Mouse (Mus musculus) intestine, embryonic 14.5 days (tissue): ENCODE measurements at regions not wholly inside any gene's neighbourhood (a gene's known extent, or its start where the extent isn't known, plus 50 kb on each side); places are given as distances from the start of the nearest gene placed in this dataset.

ENCODE experiments used
- ATAC-seq: fragments of 200-750 bp; cut with Nextera tagmentation; replicated peaks from 2 replicates; pipeline ENCODE4 v1.8.0; 2017; ENCODE audit warnings: low read depth, moderate number of reproducible peaks, moderate TSS enrichment, moderate library complexity; ENCODE audit not compliant: low FRiP score, low TSS enrichment
- DNase-seq: peaks from one replicate; pipeline ENCODE4 v3.0.0-alpha.2; 2018; ENCODE audit warnings: low spot score
- H3K27ac ChIP-seq: fragments of 300-500 bp; sonication (generic); 2 replicates; pipeline ENCODE4 v1.5.1; 2014; ENCODE audit warnings: low read depth, mild to moderate bottlenecking, control low read depth
- H3K27me3 ChIP-seq: fragments of 300-500 bp; sonication (generic); replicated peaks from 2 replicates; pipeline ENCODE4 v1.6.1; 2014; ENCODE audit warnings: low read length, control low read depth; ENCODE audit not compliant: control insufficient read depth, insufficient read depth
- H3K36me3 ChIP-seq: fragments of 300-500 bp; sonication (generic); 2 replicates; pipeline ENCODE4 v1.6.1; 2014; ENCODE audit warnings: low read length, control low read depth; ENCODE audit not compliant: control insufficient read depth, insufficient read depth
- H3K4me1 ChIP-seq: fragments of 300-500 bp; sonication (generic); replicated peaks from 2 replicates; pipeline ENCODE4 v1.6.1; 2014; ENCODE audit warnings: low read length, control low read depth, mixed read lengths; ENCODE audit not compliant: control insufficient read depth, insufficient read depth
- H3K4me2 ChIP-seq: fragments of 300-500 bp; sonication (generic); 2 replicates; pipeline ENCODE4 v1.6.1; 2014; ENCODE audit warnings: low read length
- H3K4me3 ChIP-seq: fragments of 300-500 bp; sonication (generic); 2 replicates; pipeline ENCODE4 v1.5.1; 2014; ENCODE audit warnings: low read depth, low read length, control low read depth, mixed read lengths
- H3K9ac ChIP-seq: fragments of 300-500 bp; sonication (generic); 2 replicates; pipeline ENCODE4 v1.6.1; 2014; ENCODE audit warnings: mild to moderate bottlenecking, low read length
- H3K9me3 ChIP-seq: fragments of 300-500 bp; sonication (generic); 2 replicates; pipeline ENCODE4 v1.6.1; 2016; ENCODE audit warnings: low read length, control low read depth; ENCODE audit not compliant: control insufficient read depth
- WGBS: fragments of 180-500 bp; shearing (Covaris S2); extraction: QIAGEN DNeasy Blood & Tissue Kit; methylation state at CpG from one replicate; pipeline ENCODE4 v1.1.7; 2014; 5-methylcytosine and 5-hydroxymethylcytosine counted together

- H3K27me3 ChIP-seq, result no peaks in the 10 kb centered on the region
- H3K4me1 ChIP-seq, result no peaks in the 10 kb centered on the region
- H3K9ac ChIP-seq, result no peak overlapping the region
- no peak for ATAC-seq
- no peak overlapping the region for H3K4me3 ChIP-seq
- H3K36me3 ChIP-seq, result no peaks in the 10 kb centered on the region
- WGBS, result 68% methylated on average over 8 of the region's 8 CpGs
- H3K4me2 ChIP-seq, result no peak overlapping the region
- no peak overlapping the region for H3K27ac ChIP-seq
- H3K9me3 ChIP-seq, result no peaks in the 10 kb centered on the region
- no peak for DNase-seq
Measured at GRCm38 (mm10) chr2:75477076-75477475, 182.0 kb upstream of the Hnrnpa3 start.

- no peak overlapping the region for H3K9ac ChIP-seq
- H3K4me1 ChIP-seq, result no peaks in the 10 kb centered on the region; the same call in 1 of the 2 replicates
- no peak overlapping the region for H3K4me2 ChIP-seq
- no peak overlapping the region for H3K27ac ChIP-seq
- DNase-seq (no peak), ATAC-seq (no peak)
- no peak overlapping the region for H3K4me3 ChIP-seq
- H3K27me3 ChIP-seq, result no peaks in the 10 kb centered on the region
- H3K36me3 ChIP-seq, result no peaks in the 10 kb centered on the region
- 86% methylated on average over 5 of the region's 5 CpGs for WGBS
- H3K9me3 ChIP-seq, result no peaks in the 10 kb centered on the region
Measured at GRCm38 (mm10) chr2:75479546-75479945, 179.5 kb upstream of the Hnrnpa3 start.

DNA sequence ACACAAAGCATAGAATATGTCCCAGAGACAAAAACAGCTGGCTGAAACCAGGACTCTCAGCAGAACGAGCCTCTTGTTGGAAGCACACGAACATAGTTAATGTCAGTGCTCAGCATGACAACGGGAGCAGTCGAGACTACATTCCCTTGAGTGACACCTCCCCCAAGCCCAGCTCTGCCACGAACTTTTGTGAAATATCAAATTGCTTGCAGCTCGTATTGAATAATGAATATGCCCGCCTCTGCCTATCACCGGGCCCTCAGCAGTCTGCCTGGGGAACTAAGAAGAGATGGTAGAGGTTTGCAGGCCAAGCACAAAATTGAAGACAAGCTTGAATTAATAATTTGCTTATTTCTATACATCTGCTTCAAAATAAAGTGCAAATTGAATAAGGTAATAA is 177.2 kb upstream of the Hnrnpa3 start:
- Histone ChIP-seq H3K4me1 (peaks cover 6% of the 10 kb centered on the region; the same call in 1 of the 2 replicates), H3K4me2 (no peak overlapping the region), H3K4me3 (no peak overlapping the region), H3K36me3 (no peaks in the 10 kb centered on the region), H3K27me3 (no peaks in the 10 kb centered on the region), H3K9me3 (no peaks in the 10 kb centered on the region), H3K27ac (no peak overlapping the region), H3K9ac (no peak overlapping the region)
- no peak for ATAC-seq
- no peak for DNase-seq
- 57% methylated on average over 8 of the region's 8 CpGs for WGBS

GRCm38 (mm10) chr2:75482484-75482883 is 176.6 kb upstream of the Hnrnpa3 start:
- ATAC-seq (no peak), DNase-seq (no peak)
- 35% methylated on average over 2 of the region's 2 CpGs for WGBS
- Histone ChIP-seq H3K4me2 (no peak overlapping the region), H3K9me3 (no peaks in the 10 kb centered on the region), H3K4me1 (peaks cover 6% of the 10 kb centered on the region; the same call in 1 of the 2 replicates), H3K4me3 (no peak overlapping the region), H3K27me3 (no peaks in the 10 kb centered on the region), H3K36me3 (no peaks in the 10 kb centered on the region), H3K9ac (no peak overlapping the region), H3K27ac (no peak overlapping the region)

- Histone ChIP-seq H3K9ac (no peak overlapping the region), H3K27ac (no peak overlapping the region), H3K36me3 (no peaks in the 10 kb centered on the region), H3K9me3 (no peaks in the 10 kb centered on the region), H3K4me3 (no peak overlapping the region), H3K4me1 (peaks cover 6% of the 10 kb centered on the region; the same call in 1 of the 2 replicates), H3K4me2 (no peak overlapping the region), H3K27me3 (no peaks in the 10 kb centered on the region)
- no peak for ATAC-seq
- DNase-seq, result no peak
- WGBS, result 33% methylated on average over 10 of the region's 10 CpGs
Measured at GRCm38 (mm10) chr2:75484951-75485350, 174.1 kb upstream of the Hnrnpa3 start.

- H3K4me3 ChIP-seq, result no peak overlapping the region
Measured at GRCm38 (mm10) chr2:75491150-75491549, 167.9 kb upstream of the Hnrnpa3 start.

DNA sequence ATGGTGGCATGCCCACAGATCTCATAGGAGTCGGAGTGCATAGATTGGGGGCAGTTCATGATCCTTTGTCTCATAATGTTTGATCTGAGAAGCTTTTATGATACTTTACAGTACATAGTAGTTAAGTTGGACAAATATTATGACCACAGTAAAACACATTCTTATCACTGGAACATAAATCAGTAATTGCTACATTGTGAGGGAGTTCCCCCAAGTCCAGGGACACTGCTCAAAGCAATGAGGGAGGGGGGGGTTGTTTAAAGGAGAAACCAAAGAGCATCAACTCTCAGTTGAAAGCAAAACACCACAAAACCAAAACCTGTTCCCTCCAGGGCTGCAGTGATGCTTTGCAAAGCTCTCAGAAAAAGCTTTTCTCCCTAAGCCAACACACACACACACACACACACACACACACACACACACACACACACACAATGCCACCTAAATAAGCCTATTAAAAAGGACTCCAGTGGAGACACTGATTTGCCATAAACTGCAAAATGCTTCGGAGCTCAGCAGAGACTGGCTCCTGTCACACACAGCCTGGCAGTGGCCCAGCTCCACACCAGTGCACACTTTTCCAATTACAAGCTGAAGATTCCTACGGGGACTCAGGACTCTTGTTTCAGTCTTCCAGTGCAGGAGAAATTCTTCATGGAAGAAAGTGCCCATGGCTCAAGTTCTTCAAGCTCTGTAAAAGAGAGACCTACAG is 167.1 kb upstream of the Hnrnpa3 start:
- Histone ChIP-seq H3K9ac (no peak overlapping the region), H3K36me3 (no peaks in the 10 kb centered on the region), H3K4me3 (no peak overlapping the region), H3K4me2 (no peak overlapping the region), H3K4me1 (peaks cover 9% of the 10 kb centered on the region), H3K27ac (no peak overlapping the region), H3K9me3 (no peaks in the 10 kb centered on the region), H3K27me3 (no peaks in the 10 kb centered on the region)
- 22% methylated on average over 3 of the region's 3 CpGs for WGBS
- ATAC-seq (peak; percentile 74), DNase-seq (no peak)

More at GRCm38 (mm10) chr2:75491150-75491549, 167.9 kb upstream of the Hnrnpa3 start:
- no peak overlapping the region for H3K27ac ChIP-seq
- no peaks in the 10 kb centered on the region for H3K9me3 ChIP-seq
- H3K4me1 ChIP-seq, result peaks cover 9% of the 10 kb centered on the region
- no peak overlapping the region for H3K9ac ChIP-seq
- no peak for ATAC-seq
- no peak overlapping the region for H3K4me2 ChIP-seq
- no peaks in the 10 kb centered on the region for H3K36me3 ChIP-seq
- DNase-seq, result no peak
- WGBS, result 63% methylated on average over 1 of the region's 1 CpGs
- H3K27me3 ChIP-seq, result no peaks in the 10 kb centered on the region

GRCm38 (mm10) chr2:75492501-75492898 is 166.6 kb upstream of the Hnrnpa3 start:
- no peak overlapping the region for H3K4me3 ChIP-seq
- H3K9me3 ChIP-seq, result no peaks in the 10 kb centered on the region
- no peaks in the 10 kb centered on the region for H3K36me3 ChIP-seq
- H3K4me1 ChIP-seq, result peaks cover 9% of the 10 kb centered on the region
- no peak overlapping the region for H3K27ac ChIP-seq
- ATAC-seq (no peak), DNase-seq (no peak)
- no peaks in the 10 kb centered on the region for H3K27me3 ChIP-seq
- no peak overlapping the region for H3K9ac ChIP-seq
- no peak overlapping the region for H3K4me2 ChIP-seq
- 35% methylated on average over 4 of the region's 4 CpGs for WGBS

DNA sequence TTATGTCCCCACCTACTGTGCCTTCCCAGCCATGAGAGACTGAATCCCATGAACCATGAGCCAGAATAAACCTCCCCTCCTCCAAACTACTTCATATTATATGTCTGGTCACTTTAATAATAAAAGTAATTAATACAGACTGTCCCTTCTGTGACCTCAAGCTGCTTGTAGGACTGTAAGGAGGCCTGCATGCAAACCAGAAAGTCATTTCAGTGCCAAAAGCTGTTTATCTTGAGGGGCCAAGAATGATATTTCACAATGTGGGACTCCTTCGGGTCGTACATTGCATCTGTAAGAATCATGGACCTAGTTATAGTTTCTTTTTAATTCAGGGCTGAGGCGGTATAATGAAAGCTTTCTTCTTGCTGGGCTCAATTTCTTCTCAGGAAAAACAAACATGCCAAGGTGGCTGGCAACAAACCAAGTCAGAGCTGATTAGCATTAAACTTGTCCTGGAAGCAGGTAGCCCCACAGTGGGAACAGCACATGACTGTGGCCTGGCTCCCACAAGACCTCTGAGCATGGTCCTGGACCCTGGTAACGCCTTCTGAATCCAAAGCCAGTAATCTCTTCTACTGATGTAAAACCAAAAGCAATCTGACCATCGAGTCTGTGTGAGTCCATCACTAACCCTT is 162.3 kb upstream of the Hnrnpa3 start:
- no peaks in the 10 kb centered on the region for H3K9me3 ChIP-seq
- WGBS, result 81% methylated on average over 5 of the region's 5 CpGs
- no peak overlapping the region for H3K9ac ChIP-seq
- H3K4me2 ChIP-seq, result no peak overlapping the region
- H3K4me3 ChIP-seq, result no peak overlapping the region
- no peak for DNase-seq
- H3K27me3 ChIP-seq, result no peaks in the 10 kb centered on the region
- no peak for ATAC-seq
- peaks cover 9% of the 10 kb centered on the region for H3K4me1 ChIP-seq
- H3K36me3 ChIP-seq, result no peaks in the 10 kb centered on the region
- H3K27ac ChIP-seq, result no peak overlapping the region
